Mouse (Mus musculus) liver, embryonic 11.5 days (tissue): ENCODE results near the gene Vmn1r197. TPM values are rescaled to one million over a fixed set of nuclear protein-coding genes. Genes with fewer than 3 reads are reported as not detected.
"Not testable (repeated sequence)": the region's sequence is repeated elsewhere in the genome, so short reads cannot be mapped to it uniquely, and the experiment has no call there.

ENCODE experiments used
- ATAC-seq: fragments of 200-750 bp; cut with Nextera tagmentation; replicated peaks from 2 replicates; pipeline ENCODE4 v1.8.0; 2017; ENCODE audit warnings: moderate number of reproducible peaks, mild to moderate bottlenecking, moderate TSS enrichment, moderate library complexity; ENCODE audit not compliant: low FRiP score
- DNase-seq: peaks from one replicate; pipeline ENCODE4 v3.0.0-alpha.2; 2017; ENCODE audit warnings: low spot score
- H3K27ac ChIP-seq: fragments of 300-500 bp; sonication (generic); 2 replicates; pipeline ENCODE4 v1.5.1; 2014; ENCODE audit warnings: mild to moderate bottlenecking, low read depth, low read length, control low read depth
- H3K27me3 ChIP-seq: fragments of 300-500 bp; sonication (generic); replicated peaks from 2 replicates; pipeline ENCODE4 v1.6.1; 2014; ENCODE audit warnings: low read length, mixed read lengths; ENCODE audit not compliant: control insufficient read depth, insufficient read depth
- H3K36me3 ChIP-seq: fragments of 300-500 bp; sonication (generic); 2 replicates; pipeline ENCODE4 v1.6.1; 2014; ENCODE audit warnings: mild to moderate bottlenecking, low read length, moderate library complexity, mixed read lengths; ENCODE audit not compliant: control insufficient read depth, insufficient read depth
- H3K4me1 ChIP-seq: fragments of 300-500 bp; sonication (generic); replicated peaks from 2 replicates; pipeline ENCODE4 v1.6.1; 2014; ENCODE audit warnings: low read length, mixed read lengths; ENCODE audit not compliant: control insufficient read depth, insufficient read depth
- H3K4me2 ChIP-seq: fragments of 300-500 bp; sonication (generic); 2 replicates; pipeline ENCODE4 v1.6.1; 2014; ENCODE audit warnings: mild to moderate bottlenecking, control low read depth, moderate library complexity
- H3K4me3 ChIP-seq: fragments of 300-500 bp; sonication (generic); 2 replicates; pipeline ENCODE4 v1.5.1; 2014; ENCODE audit warnings: low read depth, low read length, control low read depth
- H3K9ac ChIP-seq: fragments of 300-500 bp; sonication (generic); 2 replicates; pipeline ENCODE4 v1.6.1; 2014; ENCODE audit warnings: low read depth, low read length, control low read depth
- H3K9me3 ChIP-seq: fragments of 300-500 bp; sonication (generic); 2 replicates; pipeline ENCODE4 v1.6.1; 2016; ENCODE audit warnings: low read length, inconsistent platforms, mixed read lengths; ENCODE audit not compliant: control insufficient read depth
- WGBS: fragments of 180-500 bp; shearing (Covaris S2); extraction: QIAGEN DNeasy Blood & Tissue Kit; methylation state at CpG from one replicate; pipeline ENCODE4 v1.1.7; 2014; 5-methylcytosine and 5-hydroxymethylcytosine counted together
- polyA plus RNA-seq: library from polyadenylated mRNA; unstranded; fragments of >200 nt; fragmentation: Nextera tagmentation; extraction: Ambion mirVana; gene quantifications from 2 replicates; pipeline ENCODE4 v1.2.1, GENCODE M21; 2014

The Vmn1r197 gene
- polyA plus RNA-seq = not detected in 2 replicates

DNA sequence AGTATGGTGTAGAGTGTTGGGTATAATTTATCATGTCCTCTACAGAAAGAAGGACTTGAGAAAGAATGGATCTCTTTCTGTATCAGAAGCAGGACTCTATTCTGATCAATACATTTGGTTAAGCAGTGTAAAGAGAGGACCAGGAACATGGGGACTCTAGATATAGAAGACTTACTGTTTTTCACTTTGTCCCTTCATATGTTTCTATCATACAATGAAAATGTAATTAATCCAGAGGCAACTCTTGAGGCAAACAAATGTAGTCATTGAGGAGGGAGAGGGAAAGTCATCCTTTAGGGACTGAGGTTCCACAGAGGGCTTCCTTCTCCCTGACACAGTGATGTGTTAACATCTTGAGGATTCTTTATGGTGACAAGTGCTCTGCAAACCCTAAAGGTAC, at the start of gene Vmn1r197:
Gene Vmn1r197 (plus strand): TSS at position 301 of the 400 bp plus-strand sequence.
- Histone ChIP-seq H3K27me3 (no peaks in the 10 kb centered on the region), H3K4me2 (no peak within 1 kb of the TSS), H3K36me3 (no peaks in the 10 kb centered on the region), H3K9ac (no peak within 1 kb of the TSS), H3K4me3 (no peak within 1 kb of the TSS), H3K27ac (no peak within 1 kb of the TSS), H3K9me3 (no peaks in the 10 kb centered on the region), H3K4me1 (no peaks in the 10 kb centered on the region)
- no peak for DNase-seq
- ATAC-seq = no peak

DNA sequence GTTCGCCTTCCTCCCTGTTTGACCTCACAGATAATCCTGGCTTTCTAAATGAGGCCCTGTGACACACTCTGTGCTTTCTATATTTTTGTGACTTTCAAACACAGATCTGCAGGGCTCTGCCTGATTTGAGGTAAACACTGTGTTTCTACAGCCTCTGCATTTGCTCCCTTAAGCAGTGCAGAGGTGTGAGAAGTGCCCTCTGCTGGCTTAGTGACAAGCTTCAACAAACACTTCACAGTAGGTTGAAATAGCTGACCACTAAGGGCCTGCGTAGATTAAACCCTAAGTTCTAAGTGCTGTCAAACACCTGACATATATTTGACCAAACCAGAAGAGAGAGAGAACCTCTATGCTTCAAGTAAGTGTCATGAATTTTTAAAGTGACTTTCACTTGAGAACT, 39.8 kb upstream of the Vmn1r197 start:
- H3K4me1 ChIP-seq = no peaks in the 10 kb centered on the region
- H3K27ac ChIP-seq = no peak overlapping the region
- 77% methylated on average over 2 of the region's 2 CpGs for WGBS
- DNase-seq (no peak), ATAC-seq (no peak)
- H3K4me3 ChIP-seq = no peak overlapping the region
- H3K4me2 ChIP-seq = no peak overlapping the region
- no peaks in the 10 kb centered on the region for H3K9me3 ChIP-seq
- no peak overlapping the region for H3K9ac ChIP-seq
- H3K27me3 ChIP-seq = no peaks in the 10 kb centered on the region
- H3K36me3 ChIP-seq = no peaks in the 10 kb centered on the region

GRCm38 (mm10) chr13:22289620-22290019, 34.8 kb upstream of the Vmn1r197 start, which contains the start of gene Vmn1r196:
Vmn1r196 (plus strand) TSS chr13:22289920.
- 65% methylated on average over 2 of the region's 2 CpGs for WGBS
- no peaks in the 10 kb centered on the region for H3K4me1 ChIP-seq
- no peak within 1 kb of the TSS for H3K9ac ChIP-seq
- no peaks in the 10 kb centered on the region for H3K36me3 ChIP-seq
- DNase-seq (no peak), ATAC-seq (no peak)
- no peak within 1 kb of the TSS for H3K4me2 ChIP-seq
- H3K27me3 ChIP-seq = no peaks in the 10 kb centered on the region
- H3K27ac ChIP-seq = no peak within 1 kb of the TSS
- H3K4me3 ChIP-seq = no peak within 1 kb of the TSS
- H3K9me3 ChIP-seq = no peaks in the 10 kb centered on the region

GRCm38 (mm10) chr13:22308075-22308474, 16.3 kb upstream of the Vmn1r197 start:
- H3K9me3 ChIP-seq, H3K4me3 ChIP-seq, H3K4me2 ChIP-seq, DNase-seq, H3K27me3 ChIP-seq, H3K27ac ChIP-seq, H3K36me3 ChIP-seq, H3K4me1 ChIP-seq, H3K9ac ChIP-seq, ATAC-seq: not testable (repeated sequence)
- 88% methylated on average over 5 of the region's 5 CpGs for WGBS

DNA sequence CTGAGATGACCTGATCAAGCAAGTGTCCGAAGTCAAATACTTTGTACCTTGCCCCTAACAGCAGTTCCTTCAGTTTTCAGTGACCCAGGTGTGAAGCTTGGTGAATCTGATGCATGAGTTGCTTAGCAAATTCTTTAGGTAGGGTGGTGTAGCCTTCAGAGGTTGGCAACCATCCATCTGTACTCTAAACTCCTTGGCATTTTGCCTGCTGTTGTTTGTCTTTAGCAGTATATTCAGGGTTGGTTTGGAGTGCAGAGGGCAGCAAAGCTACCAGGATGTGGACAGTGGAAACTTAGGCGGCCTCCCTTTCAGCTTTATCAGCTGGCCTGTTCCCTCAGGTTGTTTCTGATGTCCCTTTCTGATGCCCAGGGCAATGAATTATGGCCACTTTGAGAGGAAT, 9.0 kb upstream of the Vmn1r197 start:
- Histone ChIP-seq H3K4me3 (no peak overlapping the region), H3K9me3 (no peaks in the 10 kb centered on the region), H3K9ac (no peak overlapping the region), H3K4me2 (no peak overlapping the region), H3K27ac (no peak overlapping the region), H3K36me3 (no peaks in the 10 kb centered on the region), H3K4me1 (no peaks in the 10 kb centered on the region), H3K27me3 (no peaks in the 10 kb centered on the region)
- ATAC-seq = no peak
- no peak for DNase-seq
- 69% methylated on average over 2 of the region's 2 CpGs for WGBS

- ATAC-seq = no peak
- no peak for DNase-seq
- 82% methylated on average over 2 of the region's 2 CpGs for WGBS
- Histone ChIP-seq H3K9ac (no peak overlapping the region), H3K27ac (no peak overlapping the region), H3K27me3 (no peaks in the 10 kb centered on the region), H3K36me3 (no peaks in the 10 kb centered on the region), H3K9me3 (no peaks in the 10 kb centered on the region), H3K4me1 (no peaks in the 10 kb centered on the region), H3K4me2 (no peak overlapping the region), H3K4me3 (no peak overlapping the region)
Observed at GRCm38 (mm10) chr13:22317366-22317765, 7.0 kb upstream of the Vmn1r197 start.

GRCm38 (mm10) chr13:22320091-22320490, 4.3 kb upstream of the Vmn1r197 start:
- Histone ChIP-seq H3K36me3 (no peaks in the 10 kb centered on the region), H3K4me2 (no peak overlapping the region), H3K4me3 (no peak overlapping the region), H3K9ac (no peak overlapping the region), H3K27me3 (no peaks in the 10 kb centered on the region), H3K9me3 (no peaks in the 10 kb centered on the region), H3K4me1 (no peaks in the 10 kb centered on the region), H3K27ac (no peak overlapping the region)
- DNase-seq (no peak), ATAC-seq (no peak)

DNA sequence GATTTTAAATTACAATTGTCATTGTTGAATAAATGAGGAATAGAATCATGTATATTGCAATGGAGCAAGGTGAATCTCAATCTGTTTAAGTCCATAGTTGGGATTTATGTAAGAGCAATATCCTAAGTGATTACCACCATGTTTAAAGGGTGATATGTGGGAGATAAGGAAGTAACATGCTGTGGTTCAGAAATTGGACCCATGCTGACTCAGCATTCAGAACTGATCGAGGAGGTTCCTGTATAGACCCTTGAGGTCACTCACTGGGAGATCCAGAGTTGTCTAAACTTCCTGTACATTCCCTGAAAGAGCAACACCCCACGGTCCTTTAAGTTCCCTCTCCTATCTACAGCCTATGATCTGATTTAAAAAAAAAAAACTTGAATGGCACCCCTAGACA, 8.9 kb downstream of the Vmn1r197 start:
- ATAC-seq (no peak), DNase-seq (no peak)
- WGBS = 39% methylated on average over 2 of the region's 2 CpGs
- Histone ChIP-seq H3K9me3 (no peaks in the 10 kb centered on the region), H3K4me1 (no peaks in the 10 kb centered on the region), H3K4me2 (no peak overlapping the region), H3K27ac (no peak overlapping the region), H3K9ac (no peak overlapping the region), H3K27me3 (no peaks in the 10 kb centered on the region), H3K4me3 (no peak overlapping the region), H3K36me3 (no peaks in the 10 kb centered on the region)

GRCm38 (mm10) chr13:22335565-22335964, 11.2 kb downstream of the Vmn1r197 start:
- no peak overlapping the region for H3K4me3 ChIP-seq
- H3K9me3 ChIP-seq = no peaks in the 10 kb centered on the region
- no peaks in the 10 kb centered on the region for H3K27me3 ChIP-seq
- no peak for DNase-seq
- WGBS = 83% methylated on average over 1 of the region's 1 CpGs
- H3K4me1 ChIP-seq = no peaks in the 10 kb centered on the region
- H3K27ac ChIP-seq = no peak overlapping the region
- no peak overlapping the region for H3K9ac ChIP-seq
- no peaks in the 10 kb centered on the region for H3K36me3 ChIP-seq
- no peak overlapping the region for H3K4me2 ChIP-seq
- ATAC-seq = no peak
